Mouse (Mus musculus) CH12.LX (cell line): ENCODE measurements around the gene Rapgef2. TPM values are rescaled to one million over a fixed set of nuclear protein-coding genes. Genes with fewer than 3 reads are reported as not detected.

Experiments used
- DNase-seq: peaks from one replicate; pipeline ENCODE4 v3.0.0-alpha.2; 2013; ENCODE audit errors: extremely low read depth
- H3K27ac ChIP-seq: 2 replicates; pipeline ENCODE4 v1.5.1; 2012; ENCODE audit warnings: low read depth, mild to moderate bottlenecking, control low read depth, moderate library complexity; ENCODE audit not compliant: insufficient read depth
- H3K27me3 ChIP-seq: replicated peaks from 2 replicates; pipeline ENCODE3; 2012; ENCODE audit warnings: inconsistent platforms
- H3K36me3 ChIP-seq, 2 experiments: replicated peaks in 1 of 2; 2 replicates each; pipeline versions ENCODE3 to v1.6.1; 2012; ENCODE audit warnings: inconsistent platforms in 1 of 2, low read length in 1 of 2, mild to moderate bottlenecking in 1 of 2, mixed read lengths in 1 of 2, moderate library complexity in 1 of 2; ENCODE audit not compliant: control insufficient read depth in 1 of 2, insufficient read depth in 1 of 2
- H3K4me1 ChIP-seq, 2 experiments: 2 replicates each; pipeline ENCODE4 v1.6.1; 2012; ENCODE audit warnings: inconsistent platforms in 1 of 2, moderate library complexity in 1 of 2; ENCODE audit not compliant: insufficient read depth in 2 of 2, control insufficient read depth in 1 of 2
- H3K4me2 ChIP-seq: 2 replicates; pipeline ENCODE4 v1.6.1; 2012; ENCODE audit warnings: low read depth, mild to moderate bottlenecking, control low read depth; ENCODE audit not compliant: poor library complexity, insufficient read depth, severe bottlenecking
- H3K4me3 ChIP-seq, 3 experiments: fragments of 150-350 bp in 1 of 3; sonication (generic) in 1 of 3; replicated peaks in 1 of 3; 2 replicates each; pipeline versions ENCODE3 to v1.5.1; 2011 to 2012; ENCODE audit warnings: low read depth in 2 of 3, low read length in 2 of 3, mild to moderate bottlenecking in 2 of 3, moderate library complexity in 2 of 3, control low read depth in 1 of 3, improper control_type of control experiment in 1 of 3, inconsistent platforms in 1 of 3, mixed read lengths in 1 of 3; ENCODE audit not compliant: poor library complexity in 1 of 3
- H3K79me2 ChIP-seq: replicated peaks from 2 replicates; pipeline ENCODE4 v1.6.1; 2012; ENCODE audit warnings: mild to moderate bottlenecking, moderate library complexity; ENCODE audit not compliant: control insufficient read depth, poor library complexity, insufficient read depth, severe bottlenecking; ENCODE audit errors: extremely low read depth
- H3K9ac ChIP-seq: 2 replicates; pipeline ENCODE4 v1.6.1; 2012; ENCODE audit warnings: low read depth, mild to moderate bottlenecking, control low read depth, moderate library complexity; ENCODE audit not compliant: insufficient read depth
- H3K9me3 ChIP-seq: replicated peaks from 2 replicates; pipeline ENCODE3; 2012; ENCODE audit warnings: low read length, inconsistent platforms, mixed read lengths
- BHLHE40 ChIP-seq: IDR thresholded peaks from 2 replicates; pipeline ENCODE4 v1.6.1; 2011; ENCODE audit warnings: mild to moderate bottlenecking, low read depth, low read length, improper control_type of control experiment
- CHD1 ChIP-seq: IDR thresholded peaks from 2 replicates; pipeline ENCODE4 v1.6.1; 2012; ENCODE audit warnings: low read depth, low read length, improper control_type of control experiment, inconsistent platforms
- EP300 ChIP-seq: IDR thresholded peaks from 2 replicates; pipeline ENCODE4 v1.6.1; 2011; ENCODE audit warnings: low read length, improper control_type of control experiment
- ETS1 ChIP-seq: conservative IDR thresholded peaks from 2 replicates; pipeline ENCODE4 v1.6.1; 2012; ENCODE audit warnings: low read depth, mild to moderate bottlenecking, inconsistent platforms, low read length, improper control_type of control experiment, moderate library complexity
- GABPA ChIP-seq: IDR thresholded peaks from 2 replicates; pipeline ENCODE4 v1.6.1; 2012; ENCODE audit warnings: low read depth, low read length, improper control_type of control experiment, inconsistent platforms; ENCODE audit not compliant: insufficient replicate concordance
- HCFC1 ChIP-seq: IDR thresholded peaks from 2 replicates; pipeline ENCODE4 v1.6.1; 2012; ENCODE audit warnings: low read depth, mild to moderate bottlenecking, inconsistent platforms, low read length, improper control_type of control experiment
- JUN ChIP-seq: IDR thresholded peaks from 2 replicates; pipeline ENCODE4 v1.6.1; 2011; ENCODE audit warnings: low read depth, mild to moderate bottlenecking, low read length, improper control_type of control experiment, moderate library complexity; ENCODE audit not compliant: insufficient read depth
- JUND ChIP-seq: conservative IDR thresholded peaks from 2 replicates; pipeline ENCODE4 v1.6.1; 2011; ENCODE audit warnings: low read depth, low read length, improper control_type of control experiment
- KAT2A ChIP-seq: IDR thresholded peaks from 2 replicates; pipeline ENCODE4 v1.6.1; 2012; ENCODE audit warnings: low read length, improper control_type of control experiment, inconsistent platforms; ENCODE audit not compliant: insufficient replicate concordance
- MAX ChIP-seq: IDR thresholded peaks from 2 replicates; pipeline ENCODE4 v1.6.1; 2011; ENCODE audit warnings: low read length, improper control_type of control experiment
- MAZ ChIP-seq: IDR thresholded peaks from 2 replicates; pipeline ENCODE4 v1.6.1; 2012; ENCODE audit warnings: low read depth, mild to moderate bottlenecking, inconsistent platforms, low read length, improper control_type of control experiment, moderate library complexity
- MEF2A ChIP-seq: IDR thresholded peaks from 2 replicates; pipeline ENCODE4 v1.6.1; 2014; ENCODE audit warnings: low read depth, mild to moderate bottlenecking, inconsistent platforms, low read length, improper control_type of control experiment, borderline replicate concordance
- POLR2A ChIP-seq: IDR thresholded peaks from 2 replicates; pipeline ENCODE4 v1.6.1; 2011; ENCODE audit warnings: low read depth, mild to moderate bottlenecking, improper control_type of control experiment, low read length
- POLR2AphosphoS2 ChIP-seq: IDR thresholded peaks from 2 replicates; pipeline ENCODE4 v1.6.1; 2011; ENCODE audit warnings: low read depth, low read length, improper control_type of control experiment
- RAD21 ChIP-seq: IDR thresholded peaks from 2 replicates; pipeline ENCODE4 v1.6.1; 2011; ENCODE audit warnings: low read depth, mild to moderate bottlenecking, low read length, improper control_type of control experiment, moderate library complexity
- TBP ChIP-seq: conservative IDR thresholded peaks from 2 replicates; pipeline ENCODE4 v1.6.1; 2011; ENCODE audit warnings: low read depth, low read length, improper control_type of control experiment
- USF1 ChIP-seq: IDR thresholded peaks from 2 replicates; pipeline ENCODE4 v1.6.1; 2014; ENCODE audit warnings: low read depth, mild to moderate bottlenecking, inconsistent platforms, low read length, improper control_type of control experiment
- ZC3H11A ChIP-seq: IDR thresholded peaks from 2 replicates; pipeline ENCODE4 v1.6.1; 2012; ENCODE audit warnings: low read depth, mild to moderate bottlenecking, inconsistent platforms, low read length, improper control_type of control experiment
- dilution Hi-C: fragments of 300-500 bp; cut with MboI; formaldehyde crosslinking; loops from 2 replicates; pipeline ENCODE4 v1.14.3; 2020; ENCODE audit warnings: low sequenced_read_pairs; ENCODE audit not compliant: extremely low pct_unique_long_range_greater_than_20kb, extremely low pct_ligation_motif_present
- in situ Hi-C: fragments of 300-500 bp; cut with MboI; formaldehyde crosslinking; loops from 3 replicates; pipeline ENCODE4 v1.14.3; 2019; ENCODE audit warnings: low sequenced_read_pairs, low pct_ligation_motif_present, low pct_unique_long_range_greater_than_20kb, mixed read lengths
- polyA plus RNA-seq: library from polyadenylated mRNA; unstranded; fragments of >175 nt; gene quantifications from 2 replicates; pipeline ENCODE4 v1.2.1, GENCODE M21; 2012; ENCODE audit warnings: low read depth; ENCODE audit not compliant: insufficient read length
- total RNA-seq, 2 experiments: library from RNA; depleted of rRNA; stranded (reverse); fragments of 300-350 nt in 1 of 2; fragments of >200 nt in 1 of 2; gene quantifications; 2 replicates each; pipeline ENCODE4 v1.2.3; 2012 to 2014

Rapgef2 gene
- total and polyA plus RNA-seq, 3 experiments, result 0.72 to 3.1 (median 2.6) TPM

DNA sequence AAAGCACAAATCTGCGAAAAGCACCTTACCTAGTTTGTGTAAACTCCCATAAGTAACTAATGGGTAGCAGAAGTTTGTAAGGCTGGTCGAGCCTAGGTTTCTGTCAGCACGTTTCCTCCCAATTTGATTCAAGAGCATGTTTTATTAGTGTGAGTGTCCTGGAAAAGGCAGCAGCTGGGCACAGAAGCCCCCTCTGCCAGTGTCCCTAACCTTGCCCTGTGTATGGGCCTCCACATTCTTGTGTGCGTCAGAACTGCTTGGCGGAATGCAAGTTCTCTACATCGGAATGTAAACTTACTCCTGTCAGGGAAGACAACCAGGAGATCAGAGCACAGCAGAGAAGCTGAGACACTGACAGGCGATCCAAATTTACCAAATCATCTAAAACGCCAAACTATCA is 106.2 kb downstream of the Rapgef2 start:
- dilution Hi-C loops, result no loop called here
- DNase-seq, result no peak
- no peaks in the 10 kb centered on the region for H3K9me3 ChIP-seq
- no peak for TF ChIP-seq POLR2A
- no peak for TF ChIP-seq MEF2A
- no peak for TF ChIP-seq MAZ
- TF ChIP-seq BHLHE40, result no peak
- TF ChIP-seq HCFC1, result no peak
- TF ChIP-seq RAD21, result no peak
- no peak for TF ChIP-seq TBP
- TF ChIP-seq CHD1, result no peak
- TF ChIP-seq USF1, result no peak
- TF ChIP-seq KAT2A, result no peak
- no peak for TF ChIP-seq ZC3H11A
- TF ChIP-seq EP300, result no peak
- no peak for TF ChIP-seq ETS1
- TF ChIP-seq MAX, result no peak
- TF ChIP-seq GABPA, result no peak
- TF ChIP-seq JUN, result no peak
- TF ChIP-seq JUND, result no peak
- TF ChIP-seq, all 38 proteins: peak for 0
- no peak overlapping the region for H3K4me3 ChIP-seq
- no peaks in the 10 kb centered on the region for H3K27me3 ChIP-seq
- H3K4me2 ChIP-seq, result no peak overlapping the region
- H3K9ac ChIP-seq, result no peak overlapping the region
- peaks cover 0 to 24% of the 10 kb centered on the region in 2 experiments; a peak in 2 of 4 replicates for H3K4me1 ChIP-seq
- in situ Hi-C loops, result no loop called here
- H3K79me2 ChIP-seq, result no peaks in the 10 kb centered on the region
- no peak overlapping the region for H3K27ac ChIP-seq
- H3K36me3 ChIP-seq, result no peaks in the 10 kb centered on the region

DNA sequence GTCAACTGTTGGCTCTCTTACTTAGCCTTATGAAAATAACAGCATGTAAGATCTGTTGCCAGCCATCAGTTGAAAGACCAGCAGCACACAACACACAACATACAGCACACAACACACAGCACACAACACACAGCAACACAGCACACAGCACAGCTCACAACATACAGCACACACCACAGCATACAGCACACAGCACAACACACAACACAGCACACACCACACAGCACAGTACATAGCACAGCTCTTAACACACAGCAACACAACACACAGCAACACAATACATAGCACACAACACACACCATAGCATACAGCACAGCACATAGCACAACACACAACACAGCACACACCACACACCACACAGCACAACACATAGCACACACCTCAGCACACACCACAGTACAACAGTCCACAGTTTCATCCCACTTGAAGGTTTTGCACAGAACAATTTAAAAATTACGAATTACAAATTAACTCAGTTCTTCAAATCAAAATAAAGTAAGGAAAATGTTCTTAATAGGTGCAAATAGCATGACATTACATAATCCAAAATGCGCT is 106.7 kb downstream of the Rapgef2 start:
- no peaks in the 10 kb centered on the region for H3K9me3 ChIP-seq
- dilution Hi-C loops, result no loop called here
- TF ChIP-seq HCFC1, result no peak
- no peak for TF ChIP-seq MAZ
- TF ChIP-seq POLR2AphosphoS2, result no peak
- TF ChIP-seq KAT2A, result no peak
- no peak for TF ChIP-seq JUN
- TF ChIP-seq GABPA, result no peak
- TF ChIP-seq RAD21, result no peak
- no peak for TF ChIP-seq MAX
- TF ChIP-seq, all 38 proteins: peak for 0
- no peak for DNase-seq
- Histone ChIP-seq H3K4me1 (peaks cover 0 to 24% of the 10 kb centered on the region in 2 experiments; a peak in 2 of 4 replicates), H3K79me2 (no peaks in the 10 kb centered on the region), H3K9ac (no peak overlapping the region), H3K36me3 (no peaks in the 10 kb centered on the region), H3K4me3 (no peak overlapping the region), H3K27ac (0 out of 2 replicates have a peak overlapping the region, but pooled peaks have one; percentile 31), H3K27me3 (no peaks in the 10 kb centered on the region), H3K4me2 (no peak overlapping the region)
- in situ Hi-C loops, result no loop called here
